Mouse (Mus musculus) kidney, adult 9 months (tissue): Measurements from ENCODE around the gene Irf2bp1.

Experiments
- DNase-seq: peaks from one replicate; pipeline ENCODE4 v3.0.0; 2022

The Irf2bp1 gene

GRCm38 (mm10) chr7:19003902-19004630, at the start of gene Irf2bp1:
Gene Irf2bp1 (plus strand): TSS chr7:19004044.
- peak; percentile 97 for DNase-seq

GRCm38 (mm10) chr7:18957569-18958383, 46.1 kb upstream of the Irf2bp1 start:
- peak; percentile 50 for DNase-seq

- no peak for DNase-seq
Observed at GRCm38 (mm10) chr7:18958384-18958766, 45.5 kb upstream of the Irf2bp1 start.

- peak; percentile 66 for DNase-seq
Observed at GRCm38 (mm10) chr7:18959446-18959845, 44.4 kb upstream of the Irf2bp1 start.

GRCm38 (mm10) chr7:18962171-18962792, 41.6 kb upstream of the Irf2bp1 start:
- DNase-seq: no peak

- DNase-seq: no peak
Observed at GRCm38 (mm10) chr7:18962795-18963194, 41.0 kb upstream of the Irf2bp1 start.

- no peak for DNase-seq
Observed at GRCm38 (mm10) chr7:18963294-18963843, 40.5 kb upstream of the Irf2bp1 start.

- no peak for DNase-seq
Observed at GRCm38 (mm10) chr7:18965312-18965711, 38.5 kb upstream of the Irf2bp1 start.

GRCm38 (mm10) chr7:18967603-18968002, 36.2 kb upstream of the Irf2bp1 start:
- no peak for DNase-seq

- DNase-seq: no peak
Observed at GRCm38 (mm10) chr7:18970956-18971355, 32.9 kb upstream of the Irf2bp1 start.

GRCm38 (mm10) chr7:18978381-18978780, 25.5 kb upstream of the Irf2bp1 start:
- DNase-seq: no peak

- DNase-seq: no peak
Observed at GRCm38 (mm10) chr7:18986503-18986902, 17.3 kb upstream of the Irf2bp1 start.

- DNase-seq: no peak
Observed at GRCm38 (mm10) chr7:18987100-18987499, 16.7 kb upstream of the Irf2bp1 start, which contains the start of gene Nanos2. Gene Nanos2 (plus strand): TSS chr7:18987400.

GRCm38 (mm10) chr7:18987747-18988146, 16.1 kb upstream of the Irf2bp1 start:
- no peak for DNase-seq

GRCm38 (mm10) chr7:18988780-18989179, 15.1 kb upstream of the Irf2bp1 start:
- DNase-seq: no peak

- no peak for DNase-seq
Observed at GRCm38 (mm10) chr7:18989995-18990394, 13.8 kb upstream of the Irf2bp1 start.

- DNase-seq: peak; percentile 100
Observed at GRCm38 (mm10) chr7:18990601-18991295, 13.1 kb upstream of the Irf2bp1 start, which contains the start of gene Mypop. Gene Mypop (plus strand): TSS chr7:18991245.

- no peak for DNase-seq
Observed at GRCm38 (mm10) chr7:18991660-18992293, 12.1 kb upstream of the Irf2bp1 start.

GRCm38 (mm10) chr7:18992294-18992675, 11.6 kb upstream of the Irf2bp1 start:
- no peak for DNase-seq

- no peak for DNase-seq
Observed at GRCm38 (mm10) chr7:18993036-18993435, 10.8 kb upstream of the Irf2bp1 start.

- no peak for DNase-seq
Observed at GRCm38 (mm10) chr7:18998835-18999234, 5.0 kb upstream of the Irf2bp1 start.

GRCm38 (mm10) chr7:19000421-19000820, 3.4 kb upstream of the Irf2bp1 start:
- no peak for DNase-seq
